21 mouse cellular contexts compared by ENCODE assay signal in genomic region chr12:9230576-9230975, GRCm38 (mm10).
"Had no signal": no experiment of that assay in that cellular context is flagged by ENCODE, and none has a peak within 500 bp of the region (broad histone marks: within the 10 kb centered on the region; RNA-seq: fewer than 3 reads in every experiment).

No protein-coding gene starts in this region.

- H3K4me3 ChIP-seq: limb, embryonic 12.5 days; limb, embryonic 15.5 days; megakaryocyte, embryonic 14.5 days; midbrain, embryonic 10.5 days; midbrain, embryonic 13.5 days; myocyte; neural tube, embryonic 13.5 days; stomach, embryonic 15.5 days had no signal

- H3K9me3 ChIP-seq: limb, embryonic 12.5 days; limb, embryonic 15.5 days; midbrain, embryonic 10.5 days; midbrain, embryonic 13.5 days; neural tube, embryonic 13.5 days; stomach, embryonic 15.5 days had no signal

- H3K36me3 ChIP-seq: limb, embryonic 12.5 days; limb, embryonic 15.5 days; midbrain, embryonic 10.5 days; midbrain, embryonic 13.5 days; neural tube, embryonic 13.5 days; stomach, embryonic 15.5 days had no signal

- ATAC-seq: liver, postnatal 0 days; midbrain, embryonic 13.5 days; midbrain, embryonic 16.5 days had no signal

- H3K27me3 ChIP-seq: limb, embryonic 12.5 days; limb, embryonic 15.5 days; megakaryocyte, embryonic 14.5 days; midbrain, embryonic 13.5 days; neural tube, embryonic 13.5 days; stomach, embryonic 15.5 days had no signal

- H3K9ac ChIP-seq: limb, embryonic 12.5 days; limb, embryonic 15.5 days; liver, embryonic 14.5 days; liver, postnatal 0 days; midbrain, embryonic 13.5 days; neural tube, embryonic 13.5 days; stomach, embryonic 15.5 days had no signal

- H3K4me2 ChIP-seq: limb, embryonic 12.5 days; limb, embryonic 15.5 days; liver, embryonic 11.5 days; midbrain, embryonic 13.5 days; neural tube, embryonic 13.5 days; stomach, embryonic 15.5 days had no signal

- H3K27ac ChIP-seq: limb, embryonic 12.5 days; limb, embryonic 15.5 days; liver, embryonic 14.5 days; midbrain, embryonic 10.5 days; midbrain, embryonic 13.5 days; neural tube, embryonic 13.5 days; stomach, embryonic 15.5 days had no signal

- DNase-seq: kidney, adult 18-20 months; kidney, postnatal 10 days; kidney, postnatal 36 days; layer of hippocampus, postnatal 36 days; left cerebral cortex, postnatal 4 days; liver, postnatal 0 days; retina, postnatal 1 day; right cerebral cortex, postnatal 25 days; spleen, adult 18-20 months; thymus, postnatal 25 days had no signal

- H3K4me1 ChIP-seq: megakaryocyte, embryonic 14.5 days; midbrain, embryonic 10.5 days; midbrain, embryonic 13.5 days; neural tube, embryonic 13.5 days; stomach, embryonic 15.5 days had no signal
